Mouse (Mus musculus) myocyte (in vitro differentiated cells): ENCODE results near the gene Surf2. TPM values are rescaled to one million over a fixed set of nuclear protein-coding genes. Genes with fewer than 3 reads are reported as not detected.

Source experiments
- H3K27me3 ChIP-seq: one replicate; pipeline ENCODE4 v1.6.1; 2011; ENCODE audit not compliant: control insufficient read depth, insufficient read depth, insufficient read length
- H3K36me3 ChIP-seq: one replicate; pipeline ENCODE4 v1.6.1; 2011; ENCODE audit not compliant: control insufficient read depth, insufficient read depth
- H3K4me2 ChIP-seq: one replicate; pipeline ENCODE4 v1.6.1; 2011; ENCODE audit warnings: low read depth, control low read depth
- H3K4me3 ChIP-seq: one replicate; pipeline ENCODE4 v1.5.1; 2011; ENCODE audit warnings: mild to moderate bottlenecking, control low read depth, moderate library complexity
- H3K79me2 ChIP-seq: one replicate; pipeline ENCODE4 v1.6.1; 2011; ENCODE audit not compliant: control insufficient read depth, insufficient read depth
- H3ac ChIP-seq: one replicate; pipeline ENCODE4 v1.6.1; 2011; ENCODE audit not compliant: control insufficient read depth, insufficient read length
- CEBPB ChIP-seq: IDR thresholded peaks from 2 replicates; pipeline ENCODE4 v1.6.1; 2011; ENCODE audit warnings: mild to moderate bottlenecking, moderate library complexity; ENCODE audit not compliant: poor library complexity, insufficient read depth, severe bottlenecking
- E2F4 ChIP-seq: IDR thresholded peaks from one replicate; pipeline ENCODE4 v1.6.1; 2011; ENCODE audit warnings: mild to moderate bottlenecking, control low read depth, moderate library complexity; ENCODE audit not compliant: insufficient read depth
- MAX ChIP-seq: IDR thresholded peaks from one replicate; pipeline ENCODE4 v1.6.1; 2011; ENCODE audit warnings: low read depth, mild to moderate bottlenecking, control low read depth
- MYOD1 ChIP-seq, 3 experiments: IDR thresholded peaks; one replicate each; pipeline ENCODE4 v1.6.1; 2011; ENCODE audit warnings: control low read depth in 2 of 3, low read depth in 2 of 3, mild to moderate bottlenecking in 2 of 3, moderate library complexity in 1 of 3; ENCODE audit not compliant: insufficient read length in 2 of 3, control insufficient read depth in 1 of 3
- MYOG ChIP-seq, 3 experiments: IDR thresholded peaks; one replicate each; pipeline ENCODE4 v1.6.1; 2011; ENCODE audit warnings: control low read depth in 2 of 3, low read depth in 2 of 3, mild to moderate bottlenecking in 2 of 3; ENCODE audit not compliant: insufficient read length in 2 of 3, control insufficient read depth in 1 of 3, insufficient read depth in 1 of 3
- POLR2A ChIP-seq: IDR thresholded peaks from one replicate; pipeline ENCODE4 v1.6.1; 2011; ENCODE audit warnings: low read depth, mild to moderate bottlenecking, control low read depth, moderate library complexity; ENCODE audit not compliant: insufficient read length
- POLR2AphosphoS2 ChIP-seq: IDR thresholded peaks from one replicate; pipeline ENCODE4 v1.6.1; 2011; ENCODE audit warnings: low read depth, control low read depth; ENCODE audit not compliant: insufficient read length
- REST ChIP-seq: IDR thresholded peaks from one replicate; pipeline ENCODE4 v1.6.1; 2011; ENCODE audit warnings: mild to moderate bottlenecking, control low read depth, moderate library complexity; ENCODE audit not compliant: insufficient read depth, insufficient read length
- SRF ChIP-seq: IDR thresholded peaks from one replicate; pipeline ENCODE4 v1.6.1; 2011; ENCODE audit warnings: low read depth; ENCODE audit not compliant: control insufficient read depth, insufficient read length
- TCF12 ChIP-seq: IDR thresholded peaks from one replicate; pipeline ENCODE4 v1.6.1; 2011; ENCODE audit warnings: mild to moderate bottlenecking, control low read depth; ENCODE audit not compliant: poor library complexity, insufficient read depth, severe bottlenecking
- TCF3 ChIP-seq: IDR thresholded peaks from one replicate; pipeline ENCODE4 v1.6.1; 2011; ENCODE audit warnings: low read depth, control low read depth; ENCODE audit not compliant: insufficient read length
- USF1 ChIP-seq: IDR thresholded peaks from one replicate; pipeline ENCODE4 v1.6.1; 2011; ENCODE audit warnings: low read depth, mild to moderate bottlenecking, control low read depth, moderate library complexity
- polyA plus RNA-seq: library from polyadenylated mRNA; unstranded; fragments of >200 nt; fragmentation: generic; extraction: Trizol; gene quantifications from one replicate; pipeline ENCODE4 v1.2.1, GENCODE M21; 2012; ENCODE audit warnings: missing spikeins

Gene Surf2
- polyA plus RNA-seq, 1 experiment = 34.9 TPM

- peak within 1 kb of the TSS; percentile 42 for H3ac ChIP-seq
- H3K27me3 ChIP-seq = no peaks in the 10 kb centered on the region
- H3K4me3 ChIP-seq = peak within 1 kb of the TSS; percentile 80
- TF ChIP-seq TCF12 (no peak), CEBPB (no peak), MYOG (IDR thresholded peaks at IDR 0.05; ENCODE audit: control insufficient read depth in 1 of 3, insufficient read depth in 1 of 3, insufficient read length in 2 of 3, low read depth in 2 of 3) (peak in 1 of 3 experiments; percentile 8), MYOD1 (IDR thresholded peaks at IDR 0.05; ENCODE audit: control insufficient read depth in 1 of 3, insufficient read length in 2 of 3, low read depth in 2 of 3) (no peak), POLR2A (peak; percentile 72), MAX (no peak), REST (no peak), POLR2AphosphoS2 (peak; percentile 85)
- H3K4me2 ChIP-seq = peak within 1 kb of the TSS; percentile 97
- H3K36me3 ChIP-seq = peaks cover 13% of the 10 kb centered on the region
- peaks cover 21% of the 10 kb centered on the region for H3K79me2 ChIP-seq
Observed at GRCm38 (mm10) chr2:26963923-26964723, 48.0 kb downstream of the Surf2 start, which contains the start of gene Rexo4. TSS of gene Rexo4 (minus strand) at chr2:26964386.

- TF ChIP-seq SRF (no peak), USF1 (no peak), CEBPB (no peak), E2F4 (no peak), POLR2A (no peak), REST (no peak), TCF3 (no peak), POLR2AphosphoS2 (no peak), MYOG (IDR thresholded peaks at IDR 0.05; ENCODE audit: control insufficient read depth in 1 of 3, insufficient read depth in 1 of 3, insufficient read length in 2 of 3, low read depth in 2 of 3) (no peak), TCF12 (no peak), MYOD1 (IDR thresholded peaks at IDR 0.05; ENCODE audit: control insufficient read depth in 1 of 3, insufficient read length in 2 of 3, low read depth in 2 of 3) (no peak), MAX (no peak)
- H3K4me2 ChIP-seq = peak overlapping the region; percentile 97
- peaks cover 12% of the 10 kb centered on the region for H3K36me3 ChIP-seq
- H3ac ChIP-seq = peak overlapping the region; percentile 42
- H3K27me3 ChIP-seq = peaks cover under 1% of the 10 kb centered on the region
- H3K79me2 ChIP-seq = peaks cover 21% of the 10 kb centered on the region
- peak overlapping the region; percentile 80 for H3K4me3 ChIP-seq
Observed at GRCm38 (mm10) chr2:26964724-26965370, 48.7 kb downstream of the Surf2 start.

GRCm38 (mm10) chr2:26967262-26967661 lies 51.1 kb downstream of the Surf2 start:
- Histone ChIP-seq H3K4me3 (no peak overlapping the region), H3ac (no peak overlapping the region), H3K4me2 (no peak overlapping the region), H3K36me3 (no peaks in the 10 kb centered on the region), H3K79me2 (peaks cover 16% of the 10 kb centered on the region), H3K27me3 (peaks cover 13% of the 10 kb centered on the region)
- TF ChIP-seq POLR2A (no peak), E2F4 (no peak), TCF3 (no peak), USF1 (no peak), POLR2AphosphoS2 (no peak), SRF (no peak), MAX (no peak), TCF12 (no peak), MYOD1 (IDR thresholded peaks at IDR 0.05; ENCODE audit: control insufficient read depth in 1 of 3, insufficient read length in 2 of 3, low read depth in 2 of 3) (no peak), REST (no peak), MYOG (IDR thresholded peaks at IDR 0.05; ENCODE audit: control insufficient read depth in 1 of 3, insufficient read depth in 1 of 3, insufficient read length in 2 of 3, low read depth in 2 of 3) (no peak), CEBPB (no peak)

Other genes with a start within 250 kb of the Surf2 start
- not detected for gene Lcn4, start 245.1 kb upstream of the Surf2 start, polyA plus RNA-seq
- gene Abo, start 51.4 kb upstream of the Surf2 start, polyA plus RNA-seq = not detected
- 16.7 TPM for gene Surf6, start 13.5 kb upstream of the Surf2 start, polyA plus RNA-seq
- 38.6 TPM for gene Med22, start 5.7 kb upstream of the Surf2 start, polyA plus RNA-seq
- 2,027 TPM for gene Rpl7a, start 5.6 kb upstream of the Surf2 start, polyA plus RNA-seq
- gene Surf1, start 163 bp downstream of the Surf2 start, polyA plus RNA-seq = 53.8 TPM
- gene Surf4, start 17.6 kb downstream of the Surf2 start, polyA plus RNA-seq = 173 TPM
- 0.02 TPM for gene Stkld1, start 17.7 kb downstream of the Surf2 start, polyA plus RNA-seq
- gene Rexo4, start 48.0 kb downstream of the Surf2 start, polyA plus RNA-seq = 23.3 TPM
- not detected for gene Adamts13, start 57.0 kb downstream of the Surf2 start, polyA plus RNA-seq
- 22.8 TPM for gene Cacfd1, start 93.6 kb downstream of the Surf2 start, polyA plus RNA-seq
- gene Slc2a6, start 111.6 kb downstream of the Surf2 start, polyA plus RNA-seq = 102 TPM
- gene Mymk, start 155.8 kb downstream of the Surf2 start, polyA plus RNA-seq = 1,410 TPM
- gene Adamtsl2, start 163.0 kb downstream of the Surf2 start, polyA plus RNA-seq = 17.6 TPM
- 0.04 TPM for gene Fam163b, start 226.1 kb downstream of the Surf2 start, polyA plus RNA-seq
- 8.2 TPM for gene Dbh, start 248.9 kb downstream of the Surf2 start, polyA plus RNA-seq